Mouse (Mus musculus): Measurements from ENCODE around the gene Pafah1b1. TPM values are rescaled to one million over a fixed set of nuclear protein-coding genes. Genes with fewer than 3 reads are reported as not detected.

Gene Pafah1b1
- polyA plus RNA-seq, 1 experiment from 2014 or later: 67.2 TPM

DNA sequence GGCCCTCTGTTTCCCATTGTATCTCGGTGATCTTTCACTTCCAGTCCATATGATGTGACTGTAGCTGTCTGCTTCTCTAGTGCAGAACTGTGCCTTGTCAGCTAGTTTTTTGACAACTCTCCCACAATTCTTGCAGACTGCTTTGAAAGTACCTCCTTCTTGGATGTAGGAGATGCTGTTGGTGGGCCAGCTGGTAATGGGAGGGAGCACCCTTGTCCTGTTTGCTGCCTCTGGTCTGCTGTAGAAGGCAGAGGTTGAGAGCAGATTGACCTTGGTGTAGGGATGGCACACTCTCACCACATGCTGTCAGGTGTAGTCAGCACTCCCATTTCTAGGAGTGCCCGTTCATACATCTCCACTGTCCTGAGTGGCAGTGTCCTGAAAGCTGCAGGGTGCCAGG, 55.5 kb downstream of the Pafah1b1 start:
- Histone ChIP-seq H3K4me3 (ENCODE audit: low read depth, low read length) (no peak overlapping the region), H3K27me3 (ENCODE audit: insufficient read depth, low read length) (no peaks in the 10 kb centered on the region), H3K4me1 (ENCODE audit: insufficient read depth) (no peaks in the 10 kb centered on the region), H3K36me3 (ENCODE audit: insufficient read depth) (peaks cover 71% of the 10 kb centered on the region), H3K27ac (ENCODE audit: low read depth) (no peak overlapping the region), H3K9ac (no peak overlapping the region), H3K9me3 (ENCODE audit: low read depth, low read length) (no peaks in the 10 kb centered on the region), H3K4me2 (no peak overlapping the region)
- WGBS: 84% methylated on average over 2 of the region's 2 CpGs
- ATAC-seq (ENCODE audit: insufficient read depth): no peak
- DNase-seq: no peak
- TF ChIP-seq CTCF (IDR thresholded peaks at IDR 0.05; ENCODE audit: low read depth): no peak

DNA sequence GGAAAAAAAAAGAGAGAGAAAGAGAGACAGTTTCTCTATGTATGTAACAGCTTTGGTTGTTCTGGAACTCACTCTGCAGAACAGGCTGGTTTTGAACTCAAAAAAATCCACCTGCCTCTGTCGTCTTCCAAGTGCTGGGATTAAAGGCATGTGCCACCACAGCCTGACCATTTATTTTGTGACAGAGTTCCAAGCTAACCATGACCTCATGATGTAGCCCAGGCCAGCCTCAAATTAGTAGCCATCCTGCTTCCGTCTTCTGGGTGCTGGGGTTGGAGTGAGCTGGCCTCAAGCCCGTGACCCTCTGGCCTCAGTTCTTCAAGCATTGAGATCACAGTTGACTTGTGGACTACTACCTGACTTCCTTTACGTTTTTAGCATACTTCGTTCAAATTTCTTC, 56.0 kb downstream of the Pafah1b1 start:
- ATAC-seq (ENCODE audit: insufficient read depth): no peak
- 85% methylated on average over 5 of the region's 5 CpGs for WGBS

GRCm38 (mm10) chr11:74667582-74668010, 56.9 kb downstream of the Pafah1b1 start:
- no peaks in the 10 kb centered on the region for H3K4me1 ChIP-seq (ENCODE audit: insufficient read depth)
- ATAC-seq (ENCODE audit: insufficient read depth): no peak
- no peaks in the 10 kb centered on the region for H3K27me3 ChIP-seq (ENCODE audit: insufficient read depth, low read length)
- H3K27ac ChIP-seq (ENCODE audit: low read depth): no peak overlapping the region
- H3K36me3 ChIP-seq (ENCODE audit: insufficient read depth): peaks cover 74% of the 10 kb centered on the region
- no peak for TF ChIP-seq CTCF (IDR thresholded peaks at IDR 0.05; ENCODE audit: low read depth)
- H3K9ac ChIP-seq: no peak overlapping the region
- H3K4me2 ChIP-seq: no peak overlapping the region
- H3K9me3 ChIP-seq (ENCODE audit: low read depth, low read length): no peaks in the 10 kb centered on the region
- H3K4me3 ChIP-seq (ENCODE audit: low read depth, low read length): no peak overlapping the region
- DNase-seq: no peak
- WGBS: 93% methylated on average over 13 of the region's 13 CpGs

More for the DNA sequence above, 56.0 kb downstream of the Pafah1b1 start:
- Histone ChIP-seq H3K27ac (ENCODE audit: low read depth) (no peak overlapping the region), H3K9ac (no peak overlapping the region), H3K4me3 (ENCODE audit: low read depth, low read length) (no peak overlapping the region), H3K4me1 (ENCODE audit: insufficient read depth) (no peaks in the 10 kb centered on the region), H3K9me3 (ENCODE audit: low read depth, low read length) (no peaks in the 10 kb centered on the region), H3K36me3 (ENCODE audit: insufficient read depth) (peaks cover 71% of the 10 kb centered on the region), H3K27me3 (ENCODE audit: insufficient read depth, low read length) (no peaks in the 10 kb centered on the region), H3K4me2 (no peak overlapping the region)
- no peak for TF ChIP-seq CTCF (IDR thresholded peaks at IDR 0.05; ENCODE audit: low read depth)
- DNase-seq: no peak

DNA sequence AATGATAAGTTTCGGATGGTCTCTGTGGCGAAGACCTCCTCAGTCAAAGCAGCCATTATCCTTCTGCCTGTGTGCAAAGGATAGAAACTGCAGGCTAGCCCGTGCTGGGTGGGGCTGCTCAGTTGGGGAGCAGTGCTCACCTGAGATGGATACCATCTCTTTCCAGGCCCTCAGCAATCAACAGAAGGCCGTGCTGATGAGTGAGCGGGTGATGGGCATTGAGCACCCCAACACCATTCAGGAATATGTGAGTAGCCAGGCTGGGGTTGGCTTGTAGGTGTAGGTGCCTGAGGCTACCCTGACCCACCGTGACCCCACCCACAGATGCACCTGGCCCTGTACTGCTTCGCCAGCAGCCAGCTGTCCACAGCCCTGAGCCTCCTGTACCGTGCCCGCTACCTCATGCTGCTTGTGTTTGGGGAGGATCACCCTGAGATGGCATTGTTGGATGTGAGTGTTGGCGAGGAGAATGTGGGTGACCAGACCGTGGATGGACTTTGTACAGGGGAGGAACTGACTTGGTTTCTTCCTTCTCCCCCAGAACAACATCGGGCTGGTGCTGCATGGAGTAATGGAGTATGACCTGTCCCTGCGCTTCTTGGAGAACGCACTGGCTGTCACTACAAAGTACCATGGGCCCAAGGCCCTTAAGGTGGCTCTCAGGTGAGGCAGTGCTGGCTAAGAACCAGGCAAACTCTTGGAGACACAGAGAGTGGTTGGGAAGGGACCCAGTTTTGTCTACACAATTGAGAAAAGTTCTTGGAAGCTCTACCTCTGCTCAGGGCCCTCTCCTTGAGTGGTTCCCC, 57.5 kb downstream of the Pafah1b1 start:
- H3K9me3 ChIP-seq (ENCODE audit: low read depth, low read length): no peaks in the 10 kb centered on the region
- H3K27ac ChIP-seq (ENCODE audit: low read depth): no peak overlapping the region
- H3K4me3 ChIP-seq (ENCODE audit: low read depth, low read length): no peak overlapping the region
- WGBS: 92% methylated on average over 14 of the region's 14 CpGs
- no peak for TF ChIP-seq CTCF (IDR thresholded peaks at IDR 0.05; ENCODE audit: low read depth)
- H3K27me3 ChIP-seq (ENCODE audit: insufficient read depth, low read length): no peaks in the 10 kb centered on the region
- H3K4me2 ChIP-seq: no peak overlapping the region
- no peak for DNase-seq
- H3K4me1 ChIP-seq (ENCODE audit: insufficient read depth): no peaks in the 10 kb centered on the region
- H3K9ac ChIP-seq: no peak overlapping the region
- ATAC-seq (ENCODE audit: insufficient read depth): no peak
- peaks cover 80% of the 10 kb centered on the region for H3K36me3 ChIP-seq (ENCODE audit: insufficient read depth)

GRCm38 (mm10) chr11:74666284-74666652, 58.2 kb downstream of the Pafah1b1 start:
- Histone ChIP-seq H3K36me3 (ENCODE audit: insufficient read depth) (peaks cover 87% of the 10 kb centered on the region), H3K4me1 (ENCODE audit: insufficient read depth) (no peaks in the 10 kb centered on the region), H3K4me3 (ENCODE audit: low read depth, low read length) (no peak overlapping the region), H3K27ac (ENCODE audit: low read depth) (no peak overlapping the region), H3K9me3 (ENCODE audit: low read depth, low read length) (no peaks in the 10 kb centered on the region), H3K27me3 (ENCODE audit: insufficient read depth, low read length) (no peaks in the 10 kb centered on the region), H3K9ac (no peak overlapping the region), H3K4me2 (no peak overlapping the region)
- WGBS: 83% methylated on average over 5 of the region's 5 CpGs
- no peak for TF ChIP-seq CTCF (IDR thresholded peaks at IDR 0.05; ENCODE audit: low read depth)
- no peak for DNase-seq
- no peak for ATAC-seq (ENCODE audit: insufficient read depth)

- no peak overlapping the region for H3K27ac ChIP-seq (ENCODE audit: low read depth)
- no peak overlapping the region for H3K9ac ChIP-seq
- 90% methylated on average over 17 of the region's 17 CpGs for WGBS
- H3K9me3 ChIP-seq (ENCODE audit: low read depth, low read length): no peaks in the 10 kb centered on the region
- H3K4me1 ChIP-seq (ENCODE audit: insufficient read depth): no peaks in the 10 kb centered on the region
- H3K4me3 ChIP-seq (ENCODE audit: low read depth, low read length): no peak overlapping the region
- H3K36me3 ChIP-seq (ENCODE audit: insufficient read depth): peaks cover 92% of the 10 kb centered on the region
- no peak for ATAC-seq (ENCODE audit: insufficient read depth)
- TF ChIP-seq CTCF (IDR thresholded peaks at IDR 0.05; ENCODE audit: low read depth): no peak
- H3K27me3 ChIP-seq (ENCODE audit: insufficient read depth, low read length): no peaks in the 10 kb centered on the region
- DNase-seq: no peak
- H3K4me2 ChIP-seq: no peak overlapping the region
Observed at GRCm38 (mm10) chr11:74665631-74666283, 58.7 kb downstream of the Pafah1b1 start.

DNA sequence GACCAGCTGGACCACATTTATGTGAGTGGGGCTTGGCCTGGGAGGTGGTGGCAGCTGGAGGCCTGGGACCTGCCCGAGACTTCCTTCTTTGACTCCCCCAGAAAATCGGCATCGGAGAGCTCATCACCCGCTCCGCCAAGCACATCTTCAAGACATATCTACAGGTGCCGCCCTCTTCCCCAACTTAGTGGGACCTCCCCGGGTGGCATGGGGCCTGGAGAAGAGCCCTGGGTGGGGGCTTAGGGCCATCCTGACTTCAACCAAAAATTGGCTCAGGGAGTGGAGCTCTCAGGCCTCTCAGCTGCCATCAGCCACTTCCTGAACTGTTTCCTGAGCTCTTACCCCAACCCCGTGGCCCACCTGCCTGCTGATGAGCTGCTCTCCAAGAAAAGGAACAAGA, 59.6 kb downstream of the Pafah1b1 start:
- Histone ChIP-seq H3K27me3 (ENCODE audit: insufficient read depth, low read length) (no peaks in the 10 kb centered on the region), H3K4me2 (no peak overlapping the region), H3K36me3 (ENCODE audit: insufficient read depth) (peaks cover 97% of the 10 kb centered on the region), H3K27ac (ENCODE audit: low read depth) (no peak overlapping the region), H3K4me3 (ENCODE audit: low read depth, low read length) (no peak overlapping the region), H3K9ac (no peak overlapping the region), H3K4me1 (ENCODE audit: insufficient read depth) (no peaks in the 10 kb centered on the region), H3K9me3 (ENCODE audit: low read depth, low read length) (no peaks in the 10 kb centered on the region)
- DNase-seq (no peak), ATAC-seq (ENCODE audit: insufficient read depth) (no peak)
- no peak for TF ChIP-seq CTCF (IDR thresholded peaks at IDR 0.05; ENCODE audit: low read depth)
- 88% methylated on average over 8 of the region's 8 CpGs for whole genome bisulfite sequencing

Data from lung, embryonic 14.5 days (tissue).